Mouse (Mus musculus) megakaryocyte-erythroid progenitor cell, adult 5-6 weeks (primary cell): ENCODE measurements around the gene Krt83. TPM values are rescaled to one million over a fixed set of nuclear protein-coding genes. Genes with fewer than 3 reads are reported as not detected.

ENCODE experiments used
- total RNA-seq, 2 experiments: library from RNA; stranded (forward) in 1 of 2; stranded (reverse) in 1 of 2; fragments of 200-1000, 215-1000 nt in 1 of 2; fragments of >200 nt in 1 of 2; fragmentation: Nextera tagmentation in 1 of 2; gene quantifications; 2 replicates each; pipeline ENCODE4 v1.2.3; 2014 to 2017

Krt83 gene
- total RNA-seq, 2 experiments from 2014 or later, result not detected

Other genes with a start within 250 kb of the Krt83 start
- 0.66 and 3.2 TPM in 2 replicates for gene Nr4a1, start 237.2 kb downstream of the Krt83 start, total RNA-seq (2014; fragmentation: Nextera tagmentation)
- gene Nr4a1, start 237.2 kb downstream of the Krt83 start, total RNA-seq (2017), result 15.1 and 16.4 TPM in 2 replicates
- gene Atg101, start 207.2 kb downstream of the Krt83 start, total RNA-seq (2014; fragmentation: Nextera tagmentation), result 14.7 and 18.0 TPM in 2 replicates
- gene Atg101, start 207.2 kb downstream of the Krt83 start, total RNA-seq (2017), result 31.7 and 42.1 TPM in 2 replicates
- gene 6030408B16Rik, start 198.3 kb downstream of the Krt83 start, total RNA-seq (2014; fragmentation: Nextera tagmentation), result not detected in 2 replicates
- not detected in 2 replicates for gene 6030408B16Rik, start 198.3 kb downstream of the Krt83 start, total RNA-seq (2017)
- not detected in 2 replicates for gene Krt80, start 121.3 kb downstream of the Krt83 start, total RNA-seq (2014; fragmentation: Nextera tagmentation)
- gene Krt80, start 121.3 kb downstream of the Krt83 start, total RNA-seq (2017), result 0.57 TPM in 1 of 2 replicates, not detected in the other
- gene Krt7, start 80.5 kb downstream of the Krt83 start, total RNA-seq (2014; fragmentation: Nextera tagmentation), result not detected in 2 replicates
- 3.2 TPM in 1 of 2 replicates, not detected in the other for gene Krt7, start 80.5 kb downstream of the Krt83 start, total RNA-seq (2017)
- not detected in 2 replicates for gene Krt87, start 52.7 kb downstream of the Krt83 start, total RNA-seq (2014; fragmentation: Nextera tagmentation)
- gene Krt87, start 52.7 kb downstream of the Krt83 start, total RNA-seq (2017), result not detected in 2 replicates
- gene Krt88, start 43.8 kb downstream of the Krt83 start, total RNA-seq (2014; fragmentation: Nextera tagmentation), result not detected in 2 replicates
- gene Krt88, start 43.8 kb downstream of the Krt83 start, total RNA-seq (2017), result not detected in 2 replicates
- gene Krt81, start 27.8 kb downstream of the Krt83 start, total RNA-seq (2014; fragmentation: Nextera tagmentation), result not detected in 2 replicates
- not detected in 2 replicates for gene Krt81, start 27.8 kb downstream of the Krt83 start, total RNA-seq (2017)
- gene Krt86, start 18.0 kb downstream of the Krt83 start, total RNA-seq (2014; fragmentation: Nextera tagmentation), result not detected in 2 replicates
- not detected in 2 replicates for gene Krt86, start 18.0 kb downstream of the Krt83 start, total RNA-seq (2017)
- gene Gm49425, start 25.7 kb upstream of the Krt83 start, total RNA-seq (2014; fragmentation: Nextera tagmentation), result not detected in 2 replicates
- not detected in 2 replicates for gene Gm49425, start 25.7 kb upstream of the Krt83 start, total RNA-seq (2017)
- gene Krt84, start 41.3 kb upstream of the Krt83 start, total RNA-seq (2014; fragmentation: Nextera tagmentation), result not detected in 2 replicates
- gene Krt84, start 41.3 kb upstream of the Krt83 start, total RNA-seq (2017), result not detected in 2 replicates
- not detected in 2 replicates for gene Krt82, start 59.2 kb upstream of the Krt83 start, total RNA-seq (2014; fragmentation: Nextera tagmentation)
- gene Krt82, start 59.2 kb upstream of the Krt83 start, total RNA-seq (2017), result not detected in 2 replicates
- not detected in 2 replicates for gene Krt90, start 71.4 kb upstream of the Krt83 start, total RNA-seq (2014; fragmentation: Nextera tagmentation)
- gene Krt90, start 71.4 kb upstream of the Krt83 start, total RNA-seq (2017), result not detected in 2 replicates
- gene Krt75, start 82.4 kb upstream of the Krt83 start, total RNA-seq (2014; fragmentation: Nextera tagmentation), result not detected in 2 replicates
- not detected in 2 replicates for gene Krt75, start 82.4 kb upstream of the Krt83 start, total RNA-seq (2017)
- not detected in 2 replicates for gene Gm5414, start 136.7 kb upstream of the Krt83 start, total RNA-seq (2014; fragmentation: Nextera tagmentation)
- not detected in 2 replicates for gene Gm5414, start 136.7 kb upstream of the Krt83 start, total RNA-seq (2017)
- not detected in 2 replicates for gene Gm5478, start 155.9 kb upstream of the Krt83 start, total RNA-seq (2014; fragmentation: Nextera tagmentation)
- not detected in 2 replicates for gene Gm5478, start 155.9 kb upstream of the Krt83 start, total RNA-seq (2017)
- gene Krt6b, start 188.8 kb upstream of the Krt83 start, total RNA-seq (2014; fragmentation: Nextera tagmentation), result not detected in 2 replicates
- gene Krt6b, start 188.8 kb upstream of the Krt83 start, total RNA-seq (2017), result not detected in 2 replicates
- gene Krt6a, start 202.8 kb upstream of the Krt83 start, total RNA-seq (2014; fragmentation: Nextera tagmentation), result not detected in 2 replicates
- gene Krt6a, start 202.8 kb upstream of the Krt83 start, total RNA-seq (2017), result not detected in 2 replicates
- not detected in 2 replicates for gene Krt5, start 221.4 kb upstream of the Krt83 start, total RNA-seq (2014; fragmentation: Nextera tagmentation)
- not detected in 2 replicates for gene Krt5, start 221.4 kb upstream of the Krt83 start, total RNA-seq (2017)